Mouse (Mus musculus) lung, adult 18-20 months (tissue): Measurements from ENCODE around the gene Tssk6.
"Not testable (repeated sequence)": the region's sequence is repeated elsewhere in the genome, so short reads cannot be mapped to it uniquely, and the experiment has no call there.

Source experiments
- DNase-seq, 2 experiments: peaks; one replicate each; pipeline ENCODE4 v3.0.0; 2022; ENCODE audit warnings: mixed read lengths in 2 of 2

The Tssk6 gene

GRCm38 (mm10) chr8:69919876-69920662, 18.1 kb downstream of the Tssk6 start:
- peak; percentile 76 for DNase-seq

GRCm38 (mm10) chr8:69921141-69921540, 19.2 kb downstream of the Tssk6 start:
- no peak for DNase-seq

GRCm38 (mm10) chr8:69923986-69924385, 22.0 kb downstream of the Tssk6 start:
- DNase-seq, result no peak

DNA sequence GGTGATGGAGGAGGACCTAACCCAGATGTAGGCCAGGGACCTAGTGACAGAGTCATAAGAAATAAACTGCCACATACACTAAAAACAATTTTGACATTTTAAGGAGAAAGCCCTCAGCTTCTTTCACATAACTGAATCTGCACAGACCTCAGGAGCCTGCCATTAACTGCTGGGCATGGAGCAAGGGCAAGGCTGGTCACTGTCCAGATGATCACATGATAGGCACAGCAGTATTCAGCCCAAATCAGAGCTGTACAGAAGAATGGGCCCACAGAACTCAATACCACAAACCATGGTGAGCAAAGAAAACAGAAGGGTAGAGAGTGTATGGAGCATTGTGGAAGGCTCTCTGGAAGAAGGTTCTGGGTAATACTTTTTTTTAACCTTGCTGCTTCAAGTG, 24.9 kb downstream of the Tssk6 start:
- DNase-seq, result no peak

- no peak for DNase-seq
Observed at GRCm38 (mm10) chr8:69933811-69934210, 31.8 kb downstream of the Tssk6 start.

- no peak for DNase-seq
Observed at GRCm38 (mm10) chr8:69934582-69934981, 32.6 kb downstream of the Tssk6 start.

GRCm38 (mm10) chr8:69935431-69935830, 33.4 kb downstream of the Tssk6 start:
- no peak for DNase-seq

GRCm38 (mm10) chr8:69936050-69936794, 34.2 kb downstream of the Tssk6 start:
- DNase-seq, result peak; percentile 65 to 82

GRCm38 (mm10) chr8:69937466-69937865, 35.5 kb downstream of the Tssk6 start:
- peak in 1 of 2 experiments; percentile 45 for DNase-seq

DNA sequence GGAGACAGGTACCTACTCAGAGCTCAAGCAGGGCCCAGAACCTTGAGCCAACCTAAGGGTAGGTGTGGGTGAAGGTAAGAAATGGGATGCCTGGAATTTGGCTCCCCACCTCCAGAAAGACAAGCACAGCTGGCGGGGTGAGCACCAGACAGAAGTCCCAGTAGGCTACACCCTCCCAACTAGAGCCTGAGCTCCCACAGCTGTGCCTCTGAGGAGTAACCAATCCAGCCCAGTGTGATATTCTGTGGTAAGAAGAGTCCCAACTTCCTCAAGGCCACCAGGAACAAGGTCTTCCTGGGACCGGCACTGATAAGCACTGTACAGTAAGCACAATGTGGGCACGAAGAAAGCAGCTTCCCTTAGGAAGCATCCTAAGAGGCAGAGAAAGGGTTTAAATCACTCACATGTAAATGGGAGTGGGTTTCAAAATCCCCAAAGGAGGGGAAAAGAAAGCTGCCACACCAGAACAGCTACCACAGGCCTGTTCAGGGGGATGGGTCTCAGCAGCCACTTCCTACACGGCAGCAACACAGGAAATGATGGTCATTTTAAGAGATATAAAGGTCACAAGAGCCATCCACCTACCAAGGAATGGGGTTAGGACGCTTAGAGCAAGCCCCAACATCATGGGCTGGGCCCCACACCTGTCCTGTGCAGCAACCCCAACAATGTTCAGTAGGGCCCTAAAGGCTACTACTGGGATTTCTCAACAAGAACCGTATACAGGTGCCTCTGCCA, 36.4 kb downstream of the Tssk6 start:
- DNase-seq, result no peak

- peak; percentile 48 to 62 for DNase-seq
Observed at GRCm38 (mm10) chr8:69939633-69940032, 37.6 kb downstream of the Tssk6 start.

GRCm38 (mm10) chr8:69940386-69940785, 38.4 kb downstream of the Tssk6 start:
- no peak for DNase-seq

DNA sequence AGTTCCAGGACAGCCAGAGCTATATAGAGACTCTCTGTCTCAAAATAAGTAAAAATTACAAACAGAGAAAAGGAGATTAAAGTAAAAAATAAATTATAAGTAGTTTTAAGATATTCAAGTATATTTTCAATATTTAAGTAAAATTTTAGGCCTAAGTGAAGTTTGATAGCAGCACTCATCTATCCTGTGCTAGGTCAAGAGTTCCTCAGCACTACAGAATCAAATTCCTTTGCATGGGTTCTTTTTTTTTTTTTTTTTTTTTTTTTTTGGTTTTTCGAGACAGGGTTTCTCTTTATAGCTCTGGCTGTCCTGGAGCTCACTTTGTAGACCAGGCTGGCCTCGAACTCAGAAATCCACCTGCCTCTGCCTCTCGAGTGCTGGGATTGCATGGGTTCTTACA, 40.5 kb downstream of the Tssk6 start:
- not testable (repeated sequence) for DNase-seq

GRCm38 (mm10) chr8:69950300-69950699, 48.3 kb downstream of the Tssk6 start:
- DNase-seq, result no peak
